Mouse (Mus musculus) ES-Bruce4 (cell line): Measurements from ENCODE around the gene Gnaz. TPM values are rescaled to one million over a fixed set of nuclear protein-coding genes. Genes with fewer than 3 reads are reported as not detected.

Experiments
- H3K27ac ChIP-seq: 2 replicates; pipeline ENCODE4 v1.5.1; 2012; ENCODE audit warnings: low read length, inconsistent platforms; ENCODE audit not compliant: insufficient read depth
- H3K27me3 ChIP-seq: 2 replicates; pipeline ENCODE4 v1.6.1; 2012; ENCODE audit warnings: mild to moderate bottlenecking, low read length, inconsistent platforms; ENCODE audit not compliant: control insufficient read depth, poor library complexity, insufficient read depth, severe bottlenecking
- H3K36me3 ChIP-seq: 2 replicates; pipeline ENCODE4 v1.6.1; 2012; ENCODE audit warnings: inconsistent platforms, mild to moderate bottlenecking, low read length, moderate library complexity; ENCODE audit not compliant: control insufficient read depth, poor library complexity, insufficient read depth, severe bottlenecking
- H3K4me1 ChIP-seq: one replicate; pipeline ENCODE4 v1.8.1; 2011; ENCODE audit warnings: low read length; ENCODE audit not compliant: control insufficient read depth, insufficient read depth
- H3K4me3 ChIP-seq: 2 replicates; pipeline ENCODE4 v1.5.1; 2011; ENCODE audit warnings: low read depth, mild to moderate bottlenecking, low read length
- H3K9ac ChIP-seq: 2 replicates; pipeline ENCODE4 v1.6.1; 2012; ENCODE audit warnings: low read depth, mild to moderate bottlenecking, inconsistent platforms; ENCODE audit not compliant: poor library complexity, severe bottlenecking
- H3K9me3 ChIP-seq: replicated peaks from 2 replicates; pipeline ENCODE4 v1.6.1; 2012; ENCODE audit warnings: mild to moderate bottlenecking, low read length, inconsistent platforms; ENCODE audit not compliant: control insufficient read depth, poor library complexity, insufficient read depth, severe bottlenecking
- CTCF ChIP-seq: IDR thresholded peaks from one replicate; pipeline ENCODE4 v1.8.1; 2011; ENCODE audit warnings: low read depth, low read length
- EP300 ChIP-seq: IDR thresholded peaks from 2 replicates; pipeline ENCODE4 v1.6.1; 2011; ENCODE audit warnings: low read depth, low read length; ENCODE audit not compliant: insufficient read depth
- POLR2A ChIP-seq: IDR thresholded peaks from one replicate; pipeline ENCODE4 v1.8.1; 2011; ENCODE audit warnings: low read length; ENCODE audit not compliant: insufficient read depth
- polyA plus RNA-seq: library from polyadenylated mRNA; stranded (reverse); fragments of >200 nt; gene quantifications from 2 replicates; pipeline ENCODE4 v1.2.4, GENCODE M21; 2011; ENCODE audit warnings: low read depth; ENCODE audit not compliant: missing spikeins, insufficient read depth, insufficient read length

Gnaz gene
- polyA plus RNA-seq, 1 experiment: 3.1 TPM

- Histone ChIP-seq H3K9ac (peak within 1 kb of the TSS; percentile 96), H3K9me3 (no peaks in the 10 kb centered on the region), H3K4me1 (no peaks in the 10 kb centered on the region), H3K27ac (no peak within 1 kb of the TSS), H3K36me3 (no peaks in the 10 kb centered on the region), H3K27me3 (peaks cover 2% of the 10 kb centered on the region; the same call in 1 of the 2 replicates), H3K4me3 (peak within 1 kb of the TSS; percentile 99)
- TF ChIP-seq POLR2A: no peak
- TF ChIP-seq CTCF: no peak
- TF ChIP-seq EP300: no peak
Measured at GRCm38 (mm10) chr10:75060217-75060842, 93.4 kb downstream of the Gnaz start, which contains the start of gene Bcr. Gene Bcr (plus strand): TSS chr10:75060592.

GRCm38 (mm10) chr10:75060843-75061235 is 93.9 kb downstream of the Gnaz start:
- H3K9ac ChIP-seq: peak overlapping the region; percentile 96
- no peak overlapping the region for H3K27ac ChIP-seq
- peaks cover 2% of the 10 kb centered on the region; the same call in 1 of the 2 replicates for H3K27me3 ChIP-seq
- H3K4me3 ChIP-seq: peak overlapping the region; percentile 99
- TF ChIP-seq POLR2A: no peak
- no peak for TF ChIP-seq EP300
- TF ChIP-seq CTCF: no peak
- H3K4me1 ChIP-seq: no peaks in the 10 kb centered on the region
- no peaks in the 10 kb centered on the region for H3K9me3 ChIP-seq
- no peaks in the 10 kb centered on the region for H3K36me3 ChIP-seq

DNA sequence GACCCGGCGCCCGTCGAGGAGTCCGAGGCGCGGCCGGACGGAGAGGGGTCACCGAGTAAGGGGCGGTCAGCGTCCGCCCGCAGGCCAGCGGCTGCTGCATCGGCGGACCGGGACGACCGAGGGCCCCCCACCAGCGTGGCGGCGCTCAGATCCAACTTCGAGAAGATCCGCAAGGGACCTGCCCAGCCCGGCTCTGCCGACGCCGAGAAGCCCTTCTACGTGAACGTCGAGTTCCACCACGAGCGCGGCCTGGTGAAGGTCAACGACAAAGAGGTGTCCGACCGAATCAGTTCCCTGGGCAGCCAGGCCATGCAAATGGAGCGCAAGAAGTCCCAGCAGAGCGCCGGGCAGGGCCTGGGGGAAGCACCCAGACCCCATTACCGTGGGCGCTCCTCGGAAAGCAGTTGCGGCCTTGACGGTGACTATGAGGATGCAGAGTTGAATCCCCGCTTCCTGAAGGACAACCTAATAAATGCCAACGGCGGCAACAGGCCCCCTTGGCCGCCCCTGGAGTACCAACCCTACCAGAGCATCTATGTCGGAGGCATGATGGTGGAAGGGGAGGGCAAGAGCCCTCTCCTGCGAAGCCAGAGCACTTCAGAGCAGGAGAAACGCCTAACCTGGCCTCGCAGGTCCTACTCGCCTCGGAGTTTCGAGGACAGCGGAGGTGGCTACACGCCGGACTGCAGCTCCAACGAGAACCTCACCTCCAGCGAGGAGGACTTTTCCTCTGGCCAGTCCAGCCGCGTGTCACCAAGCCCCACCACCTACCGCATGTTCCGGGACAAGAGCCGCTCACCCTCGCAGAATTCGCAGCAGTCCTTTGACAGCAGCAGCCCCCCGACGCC is 94.6 kb downstream of the Gnaz start:
- no peaks in the 10 kb centered on the region for H3K36me3 ChIP-seq
- H3K27ac ChIP-seq: no peak overlapping the region
- peak overlapping the region; percentile 99 for H3K4me3 ChIP-seq
- peaks cover 2% of the 10 kb centered on the region; the same call in 1 of the 2 replicates for H3K27me3 ChIP-seq
- peak overlapping the region; percentile 96 for H3K9ac ChIP-seq
- H3K9me3 ChIP-seq: no peaks in the 10 kb centered on the region
- H3K4me1 ChIP-seq: no peaks in the 10 kb centered on the region
- TF ChIP-seq POLR2A (no peak), EP300 (no peak), CTCF (no peak)

DNA sequence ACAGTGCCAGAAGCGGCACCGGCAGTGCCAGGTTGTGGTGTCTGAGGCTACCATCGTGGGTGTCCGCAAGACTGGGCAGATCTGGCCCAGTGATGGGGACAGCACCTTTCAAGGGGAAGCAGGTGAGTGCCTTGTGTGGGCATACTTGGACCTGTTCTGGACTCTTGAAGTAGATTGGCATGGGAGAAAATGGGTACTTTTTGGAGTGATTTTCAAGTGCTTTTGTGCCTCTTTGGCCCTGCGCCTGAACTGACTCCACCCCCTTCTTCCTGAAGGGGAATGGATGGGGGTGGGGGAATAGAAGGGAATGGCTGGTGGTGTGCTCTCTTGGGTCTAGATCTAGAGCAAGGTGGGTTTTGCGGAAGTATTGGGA is 95.2 kb downstream of the Gnaz start:
- peak overlapping the region; percentile 99 for H3K4me3 ChIP-seq
- no peaks in the 10 kb centered on the region for H3K4me1 ChIP-seq
- H3K27me3 ChIP-seq: peaks cover 2% of the 10 kb centered on the region; the same call in 1 of the 2 replicates
- no peak overlapping the region for H3K27ac ChIP-seq
- no peak for TF ChIP-seq CTCF
- no peak for TF ChIP-seq EP300
- TF ChIP-seq POLR2A: no peak
- no peaks in the 10 kb centered on the region for H3K9me3 ChIP-seq
- H3K36me3 ChIP-seq: no peaks in the 10 kb centered on the region
- H3K9ac ChIP-seq: no peak overlapping the region

DNA sequence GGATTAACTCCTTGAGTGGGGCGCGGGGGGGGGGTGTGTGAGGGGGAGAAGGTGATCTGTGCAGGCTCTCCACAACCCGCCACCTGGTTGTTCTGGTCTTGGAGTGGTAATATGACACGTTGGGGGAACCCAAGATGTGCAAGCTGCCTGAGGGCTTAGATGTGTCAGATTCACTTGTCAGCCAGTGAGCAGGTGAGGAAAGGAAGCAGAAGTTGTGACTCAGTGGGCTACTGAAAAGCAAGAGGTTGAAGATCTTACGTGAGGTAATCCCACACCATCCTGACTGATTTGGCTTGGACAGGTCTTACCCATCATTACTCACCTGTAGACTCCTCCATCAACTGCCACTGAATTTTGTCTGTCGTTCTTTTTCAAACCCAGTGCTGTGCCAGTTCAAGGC is 95.6 kb downstream of the Gnaz start:
- H3K36me3 ChIP-seq: no peaks in the 10 kb centered on the region
- no peak overlapping the region for H3K9ac ChIP-seq
- H3K27me3 ChIP-seq: peaks cover 2% of the 10 kb centered on the region; the same call in 1 of the 2 replicates
- H3K4me3 ChIP-seq: no peak overlapping the region
- H3K27ac ChIP-seq: no peak overlapping the region
- no peaks in the 10 kb centered on the region for H3K4me1 ChIP-seq
- no peaks in the 10 kb centered on the region for H3K9me3 ChIP-seq
- no peak for TF ChIP-seq POLR2A
- no peak for TF ChIP-seq EP300
- TF ChIP-seq CTCF: no peak

DNA sequence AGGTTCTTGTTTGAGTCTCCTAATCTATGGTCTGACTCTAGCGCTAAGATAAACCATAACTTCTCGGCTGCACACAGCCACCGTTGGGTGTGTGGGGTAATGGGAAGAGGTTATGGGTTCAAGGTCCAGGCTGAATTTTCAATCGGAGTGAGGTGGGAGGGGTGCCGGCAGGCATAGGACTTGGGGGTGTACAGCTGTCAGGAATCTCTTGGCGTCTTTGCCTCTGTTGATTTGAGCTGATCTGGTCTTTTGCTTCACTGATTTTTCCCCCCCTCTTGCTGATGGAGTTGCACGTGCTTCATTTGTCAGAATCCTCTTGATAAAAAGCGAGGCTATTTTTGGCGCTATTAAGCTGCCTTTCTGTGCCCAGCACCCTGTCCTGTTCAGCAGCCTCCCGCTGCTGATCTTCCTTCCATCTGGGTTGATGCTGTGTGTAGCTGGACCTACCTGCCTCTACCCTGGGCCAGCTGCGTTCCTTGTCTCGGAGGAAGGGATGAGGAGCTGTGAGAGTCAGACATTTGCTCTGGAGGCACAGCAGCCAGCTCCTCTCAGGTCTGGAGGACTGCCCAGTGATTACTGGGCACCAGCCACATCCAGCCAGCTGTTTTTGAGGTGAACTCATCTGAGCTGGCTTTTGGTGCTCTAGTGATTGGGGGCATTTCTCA is 96.5 kb downstream of the Gnaz start:
- Histone ChIP-seq H3K9me3 (no peaks in the 10 kb centered on the region), H3K27me3 (peaks cover 2% of the 10 kb centered on the region; the same call in 1 of the 2 replicates), H3K4me1 (no peaks in the 10 kb centered on the region), H3K36me3 (no peaks in the 10 kb centered on the region), H3K9ac (no peak overlapping the region), H3K4me3 (no peak overlapping the region), H3K27ac (no peak overlapping the region)
- TF ChIP-seq EP300 (no peak), CTCF (no peak), POLR2A (no peak)
